Mouse (Mus musculus) T-cell, adult 2 months (primary cell): ENCODE measurements around the gene Ovgp1.
A peak's percentile ranks its signal among the peaks of the same experiment; 100 is the strongest.

Experiments used
- DNase-seq: peaks from one replicate; pipeline ENCODE4 v3.0.0; 2022; ENCODE audit warnings: low spot score

The Ovgp1 gene

GRCm38 (mm10) chr3:105994730-105995129 is 21.2 kb downstream of the Ovgp1 start:
- no peak for DNase-seq

DNA sequence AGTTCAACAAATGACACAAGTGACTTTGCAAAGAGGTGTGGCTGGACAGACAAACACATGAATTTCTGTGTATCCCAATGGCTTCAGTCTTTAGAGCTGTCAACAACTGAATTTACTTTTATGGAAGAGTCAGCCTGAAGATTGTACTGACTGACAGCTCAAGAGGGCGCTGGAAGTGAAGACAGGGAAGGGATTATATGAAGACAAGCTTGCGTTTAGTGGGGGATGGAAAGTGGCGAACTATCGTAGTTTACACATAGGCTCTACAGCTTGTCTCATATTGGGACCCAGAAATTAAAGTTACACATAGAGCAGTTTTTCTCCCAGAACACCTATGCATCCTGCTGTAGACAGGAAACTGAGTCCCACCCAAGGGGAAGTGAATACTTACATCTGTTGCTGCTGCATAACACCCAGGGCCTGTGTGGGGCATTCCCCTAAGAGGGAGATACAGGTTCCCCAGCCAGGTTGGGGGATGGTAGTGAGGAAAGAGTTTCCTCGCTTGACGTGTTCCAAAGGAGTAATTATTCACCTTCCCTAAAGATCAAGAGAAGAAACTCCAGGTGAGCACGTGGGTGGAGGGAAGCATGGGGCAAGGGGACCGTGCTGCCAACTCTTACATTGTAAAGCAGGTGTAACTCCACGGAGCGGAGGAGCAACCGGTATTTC is 27.3 kb downstream of the Ovgp1 start:
- DNase-seq, result peak; percentile 20

- DNase-seq, result peak; percentile 62
These were observed 28.2 kb downstream of the Ovgp1 start for GRCm38 (mm10) chr3:106001416-106002370.

GRCm38 (mm10) chr3:106003360-106003759 is 29.8 kb downstream of the Ovgp1 start:
- peak; percentile 35 for DNase-seq

GRCm38 (mm10) chr3:106014546-106014945 is 41.0 kb downstream of the Ovgp1 start, which contains the start of gene Pifo:
Pifo (minus strand) TSS chr3:106014646.
- DNase-seq, result no peak

DNA sequence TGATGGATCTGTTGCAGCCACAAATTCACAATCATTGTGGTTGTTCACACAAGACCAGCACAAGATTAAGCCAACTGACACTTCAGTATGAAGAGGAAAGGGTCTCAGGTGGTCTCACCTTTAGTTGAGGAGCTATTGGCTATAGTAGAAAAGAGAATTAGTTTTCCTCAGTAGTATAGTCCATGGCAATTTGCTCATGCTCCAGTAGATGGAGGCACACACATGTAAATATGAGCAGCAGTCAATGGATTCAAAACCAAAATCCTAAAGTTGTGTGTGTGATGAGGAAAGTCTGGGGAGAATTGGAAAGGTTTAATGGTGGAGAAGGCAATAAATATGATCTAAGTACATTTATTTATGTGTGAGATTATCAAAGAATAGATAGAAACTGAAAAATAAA is 48.3 kb downstream of the Ovgp1 start:
- DNase-seq, result no peak

DNA sequence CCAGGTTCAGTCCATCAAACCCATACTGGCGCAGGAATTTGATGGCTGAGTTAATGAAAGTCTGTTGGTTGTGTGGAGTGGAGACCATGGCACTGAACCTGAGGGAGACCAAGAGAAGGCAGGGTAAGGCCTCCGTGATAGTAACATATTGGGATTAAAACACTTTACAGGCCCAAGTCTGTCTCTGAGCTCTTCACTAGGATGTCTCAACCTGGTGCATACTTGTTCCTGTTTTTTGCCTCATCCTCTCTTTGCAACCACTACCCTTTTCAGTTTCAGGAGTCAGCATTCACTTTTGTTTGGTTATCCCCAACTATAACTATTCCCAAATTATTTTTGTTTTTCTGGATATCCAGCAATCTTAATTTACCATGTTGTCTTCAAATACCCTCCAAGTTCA is 50.6 kb downstream of the Ovgp1 start:
- no peak for DNase-seq

GRCm38 (mm10) chr3:106032781-106033180 is 59.3 kb downstream of the Ovgp1 start, which contains the start of gene Chil5:
Chil5 (minus strand) TSS chr3:106032814.
- DNase-seq, result peak; percentile 23
